Mouse (Mus musculus): ENCODE data around the gene Wfdc6b. TPM values are rescaled to one million over a fixed set of nuclear protein-coding genes. Genes with fewer than 3 reads are reported as not detected.
A peak's percentile ranks its signal among the peaks of the same experiment; 100 is the strongest.

Gene Wfdc6b
- polyA plus RNA-seq, 1 experiment, result not detected

GRCm38 (mm10) chr2:164655858-164656257 is 42.5 kb downstream of the Wfdc6b start, which contains the start of gene Wfdc10:
Gene Wfdc10 (plus strand): TSS chr2:164656046.
- no peak within 1 kb of the TSS for H3K27ac ChIP-seq (ENCODE audit: insufficient read depth, low read depth, low read length)
- H3K4me1 ChIP-seq (ENCODE audit: control insufficient read depth, insufficient read depth, low read length), result no peaks in the 10 kb centered on the region
- H3K4me3 ChIP-seq (ENCODE audit: insufficient read depth, low read depth, low read length), result no peak within 1 kb of the TSS
- TF ChIP-seq CTCF (IDR thresholded peaks at IDR 0.05; ENCODE audit: insufficient read depth, low read depth, low read length) (peak; percentile 38; the same call in 1 of the 2 replicates), POLR2A (IDR thresholded peaks at IDR 0.05; ENCODE audit: insufficient read depth, low read depth, low read length) (no peak)
- WGBS, result 14% methylated on average over 11 of the region's 11 CpGs

GRCm38 (mm10) chr2:164656483-164656882 is 43.2 kb downstream of the Wfdc6b start, which contains the start of gene Wfdc9:
Gene Wfdc9 (minus strand): TSS chr2:164656583.
- TF ChIP-seq POLR2A (IDR thresholded peaks at IDR 0.05; ENCODE audit: insufficient read depth, low read depth, low read length) (no peak), CTCF (IDR thresholded peaks at IDR 0.05; ENCODE audit: insufficient read depth, low read depth, low read length) (no peak)
- WGBS, result 83% methylated on average over 9 of the region's 9 CpGs
- Histone ChIP-seq H3K4me3 (ENCODE audit: insufficient read depth, low read depth, low read length) (no peak within 1 kb of the TSS), H3K4me1 (ENCODE audit: control insufficient read depth, insufficient read depth, low read length) (no peaks in the 10 kb centered on the region), H3K27ac (ENCODE audit: insufficient read depth, low read depth, low read length) (no peak within 1 kb of the TSS)

GRCm38 (mm10) chr2:164664851-164665250 is 51.5 kb downstream of the Wfdc6b start:
- H3K27ac ChIP-seq (ENCODE audit: insufficient read depth, low read depth, low read length), result no peak overlapping the region
- no peak overlapping the region for H3K4me3 ChIP-seq (ENCODE audit: insufficient read depth, low read depth, low read length)
- no peaks in the 10 kb centered on the region for H3K4me1 ChIP-seq (ENCODE audit: control insufficient read depth, insufficient read depth, low read length)
- 91% methylated on average over 7 of the region's 7 CpGs for WGBS
- TF ChIP-seq CTCF (IDR thresholded peaks at IDR 0.05; ENCODE audit: insufficient read depth, low read depth, low read length) (no peak), POLR2A (IDR thresholded peaks at IDR 0.05; ENCODE audit: insufficient read depth, low read depth, low read length) (no peak)

Other genes with a start within 250 kb of the Wfdc6b start
- not detected in 2 replicates for gene Slpi, start 224.4 kb upstream of the Wfdc6b start, polyA plus RNA-seq (2012; ENCODE audit: insufficient read depth, insufficient read length, low replicate concordance, missing spikeins)
- not detected in 2 replicates for gene Rbpjl, start 210.4 kb upstream of the Wfdc6b start, polyA plus RNA-seq (2012; ENCODE audit: insufficient read depth, insufficient read length, low replicate concordance, missing spikeins)
- not detected in 2 replicates for gene Matn4, start 208.4 kb upstream of the Wfdc6b start, polyA plus RNA-seq (2012; ENCODE audit: insufficient read depth, insufficient read length, low replicate concordance, missing spikeins)
- 124 TPM in 1 of 2 replicates, not detected in the other for gene Sdc4, start 169.6 kb upstream of the Wfdc6b start, polyA plus RNA-seq (2012; ENCODE audit: insufficient read depth, insufficient read length, low replicate concordance, missing spikeins)
- gene Sys1, start 156.6 kb upstream of the Wfdc6b start, polyA plus RNA-seq (2012; ENCODE audit: insufficient read depth, insufficient read length, low replicate concordance, missing spikeins), result not detected in 2 replicates
- not detected in 2 replicates for gene Gm20458, start 152.6 kb upstream of the Wfdc6b start, polyA plus RNA-seq (2012; ENCODE audit: insufficient read depth, insufficient read length, low replicate concordance, missing spikeins)
- gene Trp53tg5, start 139.8 kb upstream of the Wfdc6b start, polyA plus RNA-seq (2012; ENCODE audit: insufficient read depth, insufficient read length, low replicate concordance, missing spikeins), result not detected in 2 replicates
- 84.6 TPM in 1 of 2 replicates, not detected in the other for gene Dbndd2, start 127.4 kb upstream of the Wfdc6b start, polyA plus RNA-seq (2012; ENCODE audit: insufficient read depth, insufficient read length, low replicate concordance, missing spikeins)
- not detected in 2 replicates for gene Pigt, start 116.0 kb upstream of the Wfdc6b start, polyA plus RNA-seq (2012; ENCODE audit: insufficient read depth, insufficient read length, low replicate concordance, missing spikeins)
- gene Wfdc2, start 51.1 kb upstream of the Wfdc6b start, polyA plus RNA-seq (2012; ENCODE audit: insufficient read depth, insufficient read length, low replicate concordance, missing spikeins), result not detected in 2 replicates
- not detected in 2 replicates for gene Spint3, start 40.1 kb upstream of the Wfdc6b start, polyA plus RNA-seq (2012; ENCODE audit: insufficient read depth, insufficient read length, low replicate concordance, missing spikeins)
- gene Wfdc6a, start 28.1 kb upstream of the Wfdc6b start, polyA plus RNA-seq (2012; ENCODE audit: insufficient read depth, insufficient read length, low replicate concordance, missing spikeins), result not detected in 2 replicates
- not detected in 2 replicates for gene Eppin, start 19.9 kb upstream of the Wfdc6b start, polyA plus RNA-seq (2012; ENCODE audit: insufficient read depth, insufficient read length, low replicate concordance, missing spikeins)
- gene Wfdc8, start 104 bp downstream of the Wfdc6b start, polyA plus RNA-seq (2012; ENCODE audit: insufficient read depth, insufficient read length, low replicate concordance, missing spikeins), result not detected in 2 replicates
- gene Wfdc16, start 25.3 kb downstream of the Wfdc6b start, polyA plus RNA-seq (2012; ENCODE audit: insufficient read depth, insufficient read length, low replicate concordance, missing spikeins), result not detected in 2 replicates
- gene Wfdc10, start 42.5 kb downstream of the Wfdc6b start, polyA plus RNA-seq (2012; ENCODE audit: insufficient read depth, insufficient read length, low replicate concordance, missing spikeins), result not detected in 2 replicates
- not detected in 2 replicates for gene Wfdc9, start 43.1 kb downstream of the Wfdc6b start, polyA plus RNA-seq (2012; ENCODE audit: insufficient read depth, insufficient read length, low replicate concordance, missing spikeins)
- not detected in 2 replicates for gene Wfdc11, start 60.6 kb downstream of the Wfdc6b start, polyA plus RNA-seq (2012; ENCODE audit: insufficient read depth, insufficient read length, low replicate concordance, missing spikeins)
- not detected in 2 replicates for gene Wfdc13, start 71.6 kb downstream of the Wfdc6b start, polyA plus RNA-seq (2012; ENCODE audit: insufficient read depth, insufficient read length, low replicate concordance, missing spikeins)
- gene Spint4, start 85.0 kb downstream of the Wfdc6b start, polyA plus RNA-seq (2012; ENCODE audit: insufficient read depth, insufficient read length, low replicate concordance, missing spikeins), result not detected in 2 replicates
- gene Spint5, start 101.8 kb downstream of the Wfdc6b start, polyA plus RNA-seq (2012; ENCODE audit: insufficient read depth, insufficient read length, low replicate concordance, missing spikeins), result not detected in 2 replicates
- not detected in 2 replicates for gene Wfdc3, start 132.4 kb downstream of the Wfdc6b start, polyA plus RNA-seq (2012; ENCODE audit: insufficient read depth, insufficient read length, low replicate concordance, missing spikeins)
- gene Dnttip1, start 132.5 kb downstream of the Wfdc6b start, polyA plus RNA-seq (2012; ENCODE audit: insufficient read depth, insufficient read length, low replicate concordance, missing spikeins), result not detected in 2 replicates
- gene Ube2c, start 156.4 kb downstream of the Wfdc6b start, polyA plus RNA-seq (2012; ENCODE audit: insufficient read depth, insufficient read length, low replicate concordance, missing spikeins), result not detected in 2 replicates
- gene Tnnc2, start 166.4 kb downstream of the Wfdc6b start, polyA plus RNA-seq (2012; ENCODE audit: insufficient read depth, insufficient read length, low replicate concordance, missing spikeins), result not detected in 2 replicates
- gene Snx21, start 172.3 kb downstream of the Wfdc6b start, polyA plus RNA-seq (2012; ENCODE audit: insufficient read depth, insufficient read length, low replicate concordance, missing spikeins), result not detected in 2 replicates
- gene Acot8, start 191.4 kb downstream of the Wfdc6b start, polyA plus RNA-seq (2012; ENCODE audit: insufficient read depth, insufficient read length, low replicate concordance, missing spikeins), result not detected in 2 replicates
- not detected in 2 replicates for gene Zswim3, start 191.6 kb downstream of the Wfdc6b start, polyA plus RNA-seq (2012; ENCODE audit: insufficient read depth, insufficient read length, low replicate concordance, missing spikeins)
- gene Zswim1, start 209.2 kb downstream of the Wfdc6b start, polyA plus RNA-seq (2012; ENCODE audit: insufficient read depth, insufficient read length, low replicate concordance, missing spikeins), result not detected in 2 replicates
- not detected in 2 replicates for gene Spata25, start 215.0 kb downstream of the Wfdc6b start, polyA plus RNA-seq (2012; ENCODE audit: insufficient read depth, insufficient read length, low replicate concordance, missing spikeins)
- gene Ctsa, start 219.4 kb downstream of the Wfdc6b start, polyA plus RNA-seq (2012; ENCODE audit: insufficient read depth, insufficient read length, low replicate concordance, missing spikeins), result not detected in 2 replicates
- gene Neurl2, start 219.9 kb downstream of the Wfdc6b start, polyA plus RNA-seq (2012; ENCODE audit: insufficient read depth, insufficient read length, low replicate concordance, missing spikeins), result not detected in 2 replicates
- gene Pltp, start 244.2 kb downstream of the Wfdc6b start, polyA plus RNA-seq (2012; ENCODE audit: insufficient read depth, insufficient read length, low replicate concordance, missing spikeins), result not detected in 2 replicates

All from olfactory bulb, adult 2 months (tissue).